Mouse (Mus musculus) kidney, embryonic 14.5 days (tissue): ENCODE measurements around the gene Slc1a4. TPM values are rescaled to one million over a fixed set of nuclear protein-coding genes. Genes with fewer than 3 reads are reported as not detected.
A peak's percentile ranks its signal among the peaks of the same experiment; 100 is the strongest.

ENCODE experiments used
- ATAC-seq: fragments of 200-750 bp; cut with Nextera tagmentation; 2 replicates; pipeline ENCODE4 v1.8.0; 2017; ENCODE audit warnings: moderate number of reproducible peaks, mild to moderate bottlenecking, moderate TSS enrichment, moderate library complexity; ENCODE audit not compliant: low FRiP score, low TSS enrichment
- H3K27ac ChIP-seq: fragments of 300-500 bp; sonication (generic); 2 replicates; pipeline ENCODE4 v1.5.1; 2014; ENCODE audit warnings: low read depth, mild to moderate bottlenecking, low read length, moderate library complexity, mixed read lengths
- H3K27me3 ChIP-seq: fragments of 300-500 bp; sonication (generic); 2 replicates; pipeline ENCODE4 v1.6.1; 2014; ENCODE audit warnings: mild to moderate bottlenecking, low read length; ENCODE audit not compliant: control insufficient read depth, insufficient read depth
- H3K36me3 ChIP-seq: fragments of 300-500 bp; sonication (generic); 2 replicates; pipeline ENCODE4 v1.6.1; 2014; ENCODE audit warnings: low read length, mixed read lengths; ENCODE audit not compliant: control insufficient read depth, insufficient read depth
- H3K4me1 ChIP-seq: fragments of 300-500 bp; sonication (generic); 2 replicates; pipeline ENCODE4 v1.6.1; 2014; ENCODE audit warnings: low read length, mixed read lengths; ENCODE audit not compliant: control insufficient read depth, insufficient read depth
- H3K4me2 ChIP-seq: fragments of 300-500 bp; sonication (generic); replicated peaks from 2 replicates; pipeline ENCODE4 v1.6.1; 2014; ENCODE audit warnings: low read depth, mild to moderate bottlenecking, low read length
- H3K4me3 ChIP-seq: fragments of 300-500 bp; sonication (generic); 2 replicates; pipeline ENCODE4 v1.5.1; 2014; ENCODE audit warnings: mild to moderate bottlenecking, low read length
- H3K9ac ChIP-seq: fragments of 300-500 bp; sonication (generic); 2 replicates; pipeline ENCODE4 v1.6.1; 2014; ENCODE audit warnings: low read depth, mild to moderate bottlenecking, low read length, moderate library complexity
- H3K9me3 ChIP-seq: fragments of 300-500 bp; sonication (generic); 2 replicates; pipeline ENCODE4 v1.6.1; 2016; ENCODE audit warnings: low read length; ENCODE audit not compliant: control insufficient read depth
- WGBS: fragments of 180-500 bp; shearing (Covaris S2); extraction: QIAGEN DNeasy Blood & Tissue Kit; methylation state at CpG from one replicate; pipeline ENCODE4 v1.1.7; 2014; 5-methylcytosine and 5-hydroxymethylcytosine counted together
- polyA plus RNA-seq: library from polyadenylated mRNA; unstranded; fragments of >200 nt; fragmentation: Nextera tagmentation; extraction: Ambion mirVana; gene quantifications from 2 replicates; pipeline ENCODE4 v1.2.1, GENCODE M21; 2014

Gene Slc1a4
- polyA plus RNA-seq, 1 experiment from 2014 or later, result 10.9 TPM

- no peak for ATAC-seq
- 77% methylated on average over 2 of the region's 2 CpGs for WGBS
- H3K9ac ChIP-seq, result no peak overlapping the region
These were observed 16.0 kb upstream of the Slc1a4 start for GRCm38 (mm10) chr11:20348466-20348865.

GRCm38 (mm10) chr11:20347548-20347947, 15.0 kb upstream of the Slc1a4 start:
- Histone ChIP-seq H3K4me3 (no peak overlapping the region), H3K9ac (no peak overlapping the region), H3K4me1 (no peaks in the 10 kb centered on the region), H3K27me3 (no peaks in the 10 kb centered on the region), H3K36me3 (no peaks in the 10 kb centered on the region), H3K4me2 (no peak overlapping the region), H3K9me3 (no peaks in the 10 kb centered on the region), H3K27ac (no peak overlapping the region)
- WGBS, result 94% methylated on average over 6 of the region's 6 CpGs
- ATAC-seq, result no peak

More at GRCm38 (mm10) chr11:20348466-20348865, 16.0 kb upstream of the Slc1a4 start:
- H3K9me3 ChIP-seq, result no peaks in the 10 kb centered on the region
- H3K36me3 ChIP-seq, result no peaks in the 10 kb centered on the region
- no peaks in the 10 kb centered on the region for H3K27me3 ChIP-seq
- no peak overlapping the region for H3K4me2 ChIP-seq
- no peak overlapping the region for H3K4me3 ChIP-seq
- no peak overlapping the region for H3K27ac ChIP-seq
- no peaks in the 10 kb centered on the region for H3K4me1 ChIP-seq

- no peak for ATAC-seq
- H3K27me3 ChIP-seq, result no peaks in the 10 kb centered on the region
- H3K9ac ChIP-seq, result no peak overlapping the region
- no peaks in the 10 kb centered on the region for H3K36me3 ChIP-seq
- H3K4me1 ChIP-seq, result no peaks in the 10 kb centered on the region
- H3K4me3 ChIP-seq, result no peak overlapping the region
- H3K27ac ChIP-seq, result no peak overlapping the region
- 83% methylated on average over 2 of the region's 2 CpGs for WGBS
- no peaks in the 10 kb centered on the region for H3K9me3 ChIP-seq
- H3K4me2 ChIP-seq, result no peak overlapping the region
These were observed 13.9 kb upstream of the Slc1a4 start for GRCm38 (mm10) chr11:20346369-20346768.

GRCm38 (mm10) chr11:20343952-20344351, 11.4 kb upstream of the Slc1a4 start:
- H3K9ac ChIP-seq, result no peak overlapping the region
- no peaks in the 10 kb centered on the region for H3K27me3 ChIP-seq
- no peak overlapping the region for H3K27ac ChIP-seq
- no peaks in the 10 kb centered on the region for H3K36me3 ChIP-seq
- ATAC-seq, result no peak
- H3K9me3 ChIP-seq, result no peaks in the 10 kb centered on the region
- H3K4me2 ChIP-seq, result no peak overlapping the region
- 87% methylated on average over 4 of the region's 4 CpGs for WGBS
- H3K4me3 ChIP-seq, result no peak overlapping the region
- H3K4me1 ChIP-seq, result no peaks in the 10 kb centered on the region

GRCm38 (mm10) chr11:20341598-20341997, 9.1 kb upstream of the Slc1a4 start:
- Histone ChIP-seq H3K9ac (no peak overlapping the region), H3K9me3 (no peaks in the 10 kb centered on the region), H3K4me3 (no peak overlapping the region), H3K36me3 (no peaks in the 10 kb centered on the region), H3K4me1 (no peaks in the 10 kb centered on the region), H3K27ac (no peak overlapping the region), H3K27me3 (no peaks in the 10 kb centered on the region), H3K4me2 (no peak overlapping the region)
- no peak for ATAC-seq
- WGBS, result 50% methylated on average over 1 of the region's 1 CpGs

- H3K4me2 ChIP-seq, result no peak overlapping the region
- 57% methylated on average over 2 of the region's 2 CpGs for WGBS
- no peaks in the 10 kb centered on the region for H3K9me3 ChIP-seq
- peaks cover 3% of the 10 kb centered on the region; the same call in 1 of the 2 replicates for H3K4me1 ChIP-seq
- H3K36me3 ChIP-seq, result no peaks in the 10 kb centered on the region
- ATAC-seq, result no peak
- no peak overlapping the region for H3K4me3 ChIP-seq
- no peaks in the 10 kb centered on the region for H3K27me3 ChIP-seq
- H3K27ac ChIP-seq, result no peak overlapping the region
- H3K9ac ChIP-seq, result no peak overlapping the region
These were observed 6.2 kb upstream of the Slc1a4 start for GRCm38 (mm10) chr11:20338703-20339102.

GRCm38 (mm10) chr11:20334301-20334700, 1.8 kb upstream of the Slc1a4 start:
- H3K27ac ChIP-seq, result no peak overlapping the region
- H3K4me1 ChIP-seq, result peaks cover 11% of the 10 kb centered on the region; the same call in 1 of the 2 replicates
- 39% methylated on average over 1 of the region's 1 CpGs for WGBS
- no peak overlapping the region for H3K4me2 ChIP-seq
- H3K36me3 ChIP-seq, result no peaks in the 10 kb centered on the region
- H3K27me3 ChIP-seq, result no peaks in the 10 kb centered on the region
- H3K4me3 ChIP-seq, result no peak overlapping the region
- H3K9ac ChIP-seq, result no peak overlapping the region
- no peaks in the 10 kb centered on the region for H3K9me3 ChIP-seq
- ATAC-seq, result no peak

- Histone ChIP-seq H3K9me3 (no peaks in the 10 kb centered on the region), H3K27me3 (no peaks in the 10 kb centered on the region), H3K4me1 (peaks cover 11% of the 10 kb centered on the region; the same call in 1 of the 2 replicates), H3K36me3 (no peaks in the 10 kb centered on the region), H3K4me2 (peak overlapping the region; percentile 96), H3K27ac (peak overlapping the region; percentile 57; the same call in 1 of the 2 replicates), H3K9ac (peak overlapping the region; percentile 73), H3K4me3 (peak overlapping the region; percentile 65)
- WGBS, result 2% methylated on average over 61 of the region's 61 CpGs
- peak; percentile 34 for ATAC-seq
These were observed 599 bp downstream of the Slc1a4 start for GRCm38 (mm10) chr11:20331690-20332537.

- Histone ChIP-seq H3K4me1 (peaks cover 11% of the 10 kb centered on the region; the same call in 1 of the 2 replicates), H3K4me3 (peak overlapping the region; percentile 65), H3K9ac (peak overlapping the region; percentile 73; the same call in 1 of the 2 replicates), H3K36me3 (no peaks in the 10 kb centered on the region), H3K9me3 (no peaks in the 10 kb centered on the region), H3K27me3 (no peaks in the 10 kb centered on the region), H3K27ac (no peak overlapping the region), H3K4me2 (peak overlapping the region; percentile 96)
- WGBS, result 37% methylated on average over 9 of the region's 9 CpGs
- no peak for ATAC-seq
These were observed 1.4 kb downstream of the Slc1a4 start for GRCm38 (mm10) chr11:20331027-20331689.
